Mouse (Mus musculus) A20 (cell line): ENCODE measurements around the gene Hdhd5.

Source experiments
- DNase-seq: peaks from one replicate; pipeline ENCODE4 v3.0.0-alpha.2; 2011; ENCODE audit warnings: low read depth, low spot score

Hdhd5 gene

DNA sequence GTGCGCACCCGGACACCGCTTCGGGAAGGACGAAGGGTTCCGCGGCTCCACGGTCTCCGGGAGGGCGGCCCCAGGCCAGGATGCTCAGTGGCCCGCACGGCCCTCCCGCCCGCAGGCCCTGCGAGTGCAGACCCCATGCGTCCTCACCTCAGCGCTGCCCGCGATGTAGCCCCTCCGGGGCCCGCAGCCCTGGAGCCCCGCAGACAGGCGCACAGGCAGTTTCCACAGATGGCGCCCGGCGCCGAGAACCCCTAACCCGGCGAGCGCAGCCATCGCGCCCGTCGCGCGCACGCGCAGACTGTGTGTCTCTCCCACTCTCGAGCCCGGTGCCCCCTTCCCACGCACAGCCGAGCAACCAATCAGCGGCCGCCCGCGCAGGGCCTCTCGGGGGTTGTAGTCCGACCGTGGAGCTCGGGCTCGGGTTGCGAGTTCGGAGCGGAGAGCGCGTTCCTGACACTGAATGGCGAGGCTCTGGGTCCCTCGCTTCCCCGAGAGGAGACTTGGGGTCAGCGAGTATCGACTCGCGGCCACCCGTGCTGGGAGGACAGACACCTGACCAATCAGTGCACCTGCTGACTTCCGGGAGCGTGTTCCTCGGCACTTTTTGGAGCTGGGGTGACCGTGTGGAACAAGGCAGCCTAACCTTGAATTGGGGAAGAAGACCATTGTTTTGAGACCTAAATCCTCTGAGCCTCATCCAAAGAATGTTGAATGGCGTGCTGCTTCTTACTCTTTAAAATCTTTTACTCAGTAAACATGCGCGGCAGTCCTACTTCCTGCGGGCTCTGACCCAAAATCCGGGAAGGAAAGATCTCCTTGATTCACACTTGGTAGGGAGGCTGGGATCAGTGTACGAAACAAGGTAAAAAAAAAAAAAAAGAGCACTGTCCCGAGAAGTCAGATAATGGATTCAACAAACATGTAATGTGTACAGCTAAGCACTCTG, at the start of gene Hdhd5:
Gene Hdhd5 (minus strand): TSS at position 300 of the 946 bp plus-strand sequence.
- peak; percentile 95 for DNase-seq

DNA sequence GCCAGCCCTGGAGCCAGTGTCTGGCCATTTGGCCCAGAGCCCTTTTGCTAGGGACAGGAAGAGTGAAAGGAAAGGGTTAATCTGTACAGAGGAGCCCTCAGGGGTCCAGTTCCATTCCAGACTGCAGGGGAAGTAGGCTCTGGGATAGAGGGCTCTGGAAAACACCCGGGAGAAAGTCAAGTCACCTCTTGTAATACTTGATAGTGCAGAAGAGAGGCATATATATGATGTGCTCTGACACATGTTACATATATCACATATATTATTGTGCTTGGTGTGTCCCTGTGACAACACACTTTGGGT, 49.5 kb upstream of the Hdhd5 start:
- peak; percentile 66 for DNase-seq

DNA sequence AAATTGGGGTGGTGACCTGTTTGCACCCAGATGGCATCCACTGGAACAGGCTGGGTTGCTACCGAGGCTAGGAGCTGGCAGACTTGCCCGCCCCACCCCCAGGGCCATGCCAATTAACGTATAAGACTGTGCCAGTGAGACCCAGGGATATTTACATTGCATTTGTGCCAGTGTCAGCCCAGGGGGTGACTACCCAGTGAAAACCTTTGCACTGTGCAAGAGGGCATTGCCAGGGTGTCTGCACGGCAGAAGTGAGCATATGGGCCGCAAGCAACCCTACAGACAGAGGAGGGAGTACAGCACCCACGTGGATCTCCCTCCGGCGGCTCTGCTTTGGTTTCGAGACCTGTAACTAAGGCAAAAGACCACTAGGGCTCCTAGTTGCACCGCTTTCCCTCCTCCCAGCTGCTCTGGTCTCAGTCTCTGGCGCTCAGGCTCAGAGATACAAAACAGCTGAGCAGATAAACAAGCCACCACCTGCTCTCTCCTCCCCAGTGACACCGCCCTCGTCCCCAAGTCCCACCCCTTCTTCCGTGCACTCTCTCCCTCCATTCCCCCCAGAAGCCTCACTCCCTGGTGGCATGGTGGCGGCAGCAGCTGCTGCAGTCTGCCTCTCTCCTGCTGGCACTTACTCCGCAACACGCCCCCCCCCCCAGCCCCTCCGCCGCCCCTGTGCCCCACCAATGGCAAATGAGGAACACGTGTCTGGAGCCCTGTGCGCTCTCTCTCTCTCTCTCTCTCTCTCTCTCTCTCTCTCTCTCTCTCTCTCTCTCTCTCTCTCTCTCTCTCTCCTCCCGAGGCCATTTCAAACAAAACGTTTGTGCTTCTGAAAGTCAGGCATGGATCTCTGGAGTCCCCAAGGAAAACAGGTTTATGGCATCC, 49.0 kb upstream of the Hdhd5 start:
- DNase-seq, result peak; percentile 96

DNA sequence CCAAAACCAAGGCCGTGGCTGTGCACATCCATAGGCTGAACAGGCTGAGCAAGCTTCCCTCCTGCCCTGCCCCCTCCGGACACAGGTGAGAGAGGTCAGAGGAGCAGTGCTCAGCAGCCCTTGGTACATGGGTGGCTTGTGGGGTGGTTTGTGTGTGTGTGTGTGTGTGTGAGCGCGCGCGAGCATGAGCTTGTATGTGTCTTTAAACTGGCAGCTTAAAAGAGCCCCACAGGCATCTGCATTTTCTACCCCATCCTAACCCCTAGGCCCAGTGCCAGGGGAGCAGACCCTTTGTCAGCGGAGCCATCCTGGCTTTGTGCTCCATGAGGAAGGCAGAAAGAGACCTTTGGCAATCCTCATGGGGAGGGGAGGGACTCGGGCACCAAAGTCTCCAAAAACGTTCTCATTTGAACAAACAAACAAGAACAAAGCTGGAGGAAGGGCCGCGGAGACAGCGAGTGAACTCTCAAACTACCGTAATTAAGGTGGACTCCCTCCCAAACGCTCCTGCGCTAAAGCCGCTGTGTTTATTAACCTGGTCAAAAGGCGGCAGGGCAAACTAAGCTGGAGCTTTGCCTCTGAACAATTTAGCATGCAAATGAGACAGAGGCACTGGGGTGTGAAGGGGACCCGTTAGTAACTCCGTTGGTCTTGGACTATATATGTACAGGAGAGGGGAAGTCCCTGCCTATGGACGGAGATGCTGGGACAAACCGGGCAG, 48.2 kb upstream of the Hdhd5 start:
- DNase-seq, result peak; percentile 96

DNA sequence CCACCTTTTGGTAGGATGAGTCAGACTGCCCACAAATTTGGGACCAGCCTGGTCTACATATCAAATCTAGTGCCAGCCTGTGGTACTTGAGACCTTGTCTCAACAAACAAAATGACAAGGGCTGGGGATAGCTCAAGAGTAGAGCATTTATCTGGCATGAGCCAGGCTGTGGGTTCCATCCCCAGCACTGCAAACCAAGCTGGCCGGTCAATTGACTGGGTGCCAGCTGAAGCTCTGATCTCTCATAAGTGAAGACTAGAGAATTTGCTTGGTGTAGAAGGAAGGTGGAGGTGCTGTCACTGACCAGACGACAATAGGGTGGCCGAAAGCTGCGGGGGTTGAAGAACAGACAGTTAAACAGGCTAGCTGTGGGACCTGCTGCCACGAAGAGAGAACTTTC, 47.4 kb upstream of the Hdhd5 start:
- DNase-seq, result no peak

DNA sequence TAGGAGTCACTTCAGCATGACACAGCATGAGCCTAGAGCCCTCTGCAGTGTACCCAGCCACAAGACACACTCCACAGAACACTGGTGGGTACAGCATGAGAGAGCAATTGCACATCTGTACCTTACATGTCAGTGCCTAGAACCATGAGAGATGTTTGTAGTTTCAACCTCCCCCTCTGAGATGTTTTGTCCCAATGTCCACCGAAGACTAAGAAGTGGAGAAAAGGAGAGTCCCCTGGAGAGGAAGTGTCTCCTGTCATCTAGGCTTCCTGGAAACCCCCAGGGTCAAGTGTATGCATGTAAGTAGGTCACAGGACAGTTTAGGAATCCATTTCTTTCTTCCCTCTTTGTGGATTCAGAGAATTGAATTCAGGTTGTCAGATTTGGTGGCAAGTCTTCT, 41.3 kb upstream of the Hdhd5 start:
- DNase-seq, result peak; percentile 68

DNA sequence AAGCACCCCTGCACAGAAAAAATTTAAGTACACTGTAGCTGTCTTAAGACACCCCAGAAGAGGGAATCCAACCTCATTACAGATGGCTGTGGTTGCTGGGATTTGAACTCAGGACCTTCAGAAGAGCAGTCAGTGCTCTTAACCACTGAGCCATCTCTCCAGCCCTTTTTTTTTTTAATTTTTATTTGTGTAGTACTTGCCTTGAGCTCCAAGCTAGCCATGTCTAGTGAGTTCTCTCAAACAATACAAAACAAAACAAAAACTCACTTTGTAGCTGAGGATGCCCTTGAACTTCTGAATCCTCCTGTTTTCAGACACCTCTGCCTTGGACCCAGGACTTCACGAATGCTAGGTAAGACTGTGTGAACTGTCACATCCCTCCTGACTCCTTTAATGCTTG, 37.1 kb upstream of the Hdhd5 start:
- no peak for DNase-seq

DNA sequence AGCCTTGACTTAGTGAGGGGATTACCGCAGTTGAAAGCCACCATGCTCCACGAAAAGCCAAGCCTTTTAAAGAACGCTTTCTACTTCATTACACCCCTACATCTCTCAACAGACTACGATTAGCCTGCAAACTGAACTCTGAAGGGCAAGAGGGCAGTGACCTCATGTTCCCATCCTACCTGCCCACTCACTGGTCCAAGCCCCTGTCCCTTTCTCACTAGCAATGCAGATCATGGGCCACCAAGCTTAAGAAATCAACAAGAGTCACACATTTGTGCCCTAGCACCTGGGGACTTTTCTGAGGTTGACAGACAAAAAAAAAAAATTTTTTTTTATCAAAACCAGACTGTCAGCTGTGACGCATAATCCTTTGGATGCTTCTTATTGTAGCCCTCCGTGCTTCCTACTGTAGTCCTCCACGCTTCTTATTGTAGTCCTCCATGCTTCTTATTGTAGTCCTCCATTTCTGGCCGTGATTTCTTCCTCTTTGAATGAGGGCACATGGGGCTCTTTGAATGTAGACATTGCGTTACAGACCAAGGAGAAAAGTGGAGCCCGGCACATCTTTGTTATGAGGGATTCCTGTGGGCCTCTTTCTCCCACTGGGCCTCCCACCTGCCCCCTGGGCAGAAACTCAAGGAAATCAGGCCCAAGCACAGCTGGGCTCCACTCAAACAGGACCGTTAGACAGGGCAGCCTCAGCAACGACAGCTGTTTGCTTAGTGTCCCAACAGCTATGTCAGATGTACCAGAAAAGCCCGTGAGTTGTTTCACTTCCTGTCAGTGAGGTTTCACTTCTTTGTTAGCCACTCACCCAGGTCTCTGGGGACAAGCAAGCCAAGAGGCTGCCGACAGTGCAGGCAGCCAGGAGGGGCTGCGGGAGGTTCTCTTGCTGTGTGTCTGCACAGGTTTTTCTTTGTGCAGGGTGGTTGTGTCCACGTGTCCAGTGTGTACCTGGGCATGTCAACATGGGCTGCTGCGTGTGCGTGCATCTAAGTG, 36.1 kb upstream of the Hdhd5 start:
- DNase-seq, result peak; percentile 97

DNA sequence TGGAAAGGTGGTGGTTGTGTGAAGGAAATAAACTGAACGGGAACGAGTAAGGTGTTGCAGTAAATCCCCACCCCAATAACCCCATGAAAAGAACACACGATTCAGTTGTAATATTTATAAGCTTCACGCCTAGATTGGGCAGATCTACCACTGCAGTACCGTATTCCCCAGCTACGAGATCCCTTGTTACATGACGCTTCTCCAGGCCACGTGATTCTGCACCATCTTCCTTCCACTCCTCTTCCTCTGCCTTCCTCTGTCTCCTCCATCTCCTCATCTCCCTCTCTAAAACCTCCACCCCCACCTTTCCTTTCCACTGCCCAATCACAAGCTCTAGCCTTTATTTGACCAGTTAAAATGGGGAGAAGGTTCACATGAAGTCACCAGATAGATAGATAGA, 25.5 kb upstream of the Hdhd5 start:
- no peak for DNase-seq

DNA sequence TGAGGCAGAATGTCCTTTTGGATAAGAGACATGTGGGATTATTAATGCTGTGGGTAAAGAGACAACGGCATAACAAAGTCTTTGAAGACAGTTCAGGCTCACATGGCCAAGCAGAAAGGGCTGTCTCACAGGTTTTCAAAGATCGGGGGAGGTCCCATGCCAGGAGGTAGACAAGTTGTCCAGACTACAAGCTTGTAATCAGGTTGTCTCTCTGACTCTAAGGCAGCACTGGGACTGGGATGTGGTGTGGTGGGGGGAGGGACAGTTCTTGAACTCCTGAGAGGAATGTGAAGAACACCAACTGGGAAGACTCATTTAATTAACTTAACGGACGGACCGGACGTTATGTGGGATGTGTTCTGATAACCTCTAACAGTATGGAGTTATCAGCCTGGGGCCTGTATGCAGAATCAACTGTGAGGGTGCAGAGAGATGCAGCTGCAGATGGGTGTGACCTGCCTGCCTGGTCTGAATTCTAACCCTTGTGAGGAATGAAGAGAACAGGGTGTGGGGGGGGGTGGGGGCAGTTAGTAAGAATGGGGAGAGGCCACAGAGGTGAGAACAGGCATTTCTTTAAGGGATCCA, 25.0 kb upstream of the Hdhd5 start:
- no peak for DNase-seq

DNA sequence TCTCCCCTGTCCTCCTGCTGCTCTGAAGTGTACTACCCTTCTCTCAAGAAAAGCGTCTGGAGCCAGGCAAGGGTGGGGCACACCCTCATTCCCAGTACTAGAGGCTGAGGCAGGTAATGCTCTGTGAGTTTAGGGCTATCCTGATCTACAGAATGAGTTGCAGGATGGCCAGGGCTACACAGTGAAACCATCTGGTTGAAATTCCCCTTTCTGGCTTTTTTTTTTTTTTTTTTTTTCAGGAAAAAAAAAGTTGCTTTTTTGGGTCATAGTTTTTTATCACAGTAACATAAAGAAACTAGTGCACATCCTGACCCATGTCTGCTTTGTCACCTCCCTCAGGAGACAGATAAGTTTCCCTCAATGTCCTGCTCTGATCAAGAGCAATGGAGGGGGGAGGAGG, 24.0 kb upstream of the Hdhd5 start:
- DNase-seq, result no peak

DNA sequence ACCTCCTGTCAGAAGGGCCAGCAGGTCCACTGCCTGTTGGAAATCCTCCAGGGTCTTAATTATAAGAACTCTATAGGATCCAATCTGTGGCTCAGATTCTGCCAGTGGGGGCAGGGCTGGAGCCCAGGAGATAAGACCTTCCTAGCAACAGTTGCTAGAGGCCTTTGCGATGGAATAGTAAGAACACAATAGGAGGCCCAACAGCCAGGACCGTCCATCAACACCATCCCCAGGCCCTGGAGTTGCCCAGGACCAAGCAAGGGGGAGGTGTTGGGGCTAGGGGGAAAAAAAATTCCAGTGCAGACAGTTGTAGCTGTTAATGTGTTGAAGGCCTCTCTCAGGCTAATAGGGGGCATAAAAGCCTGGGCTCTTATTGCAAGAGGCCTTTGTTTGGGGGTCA, 19.1 kb upstream of the Hdhd5 start:
- no peak for DNase-seq

DNA sequence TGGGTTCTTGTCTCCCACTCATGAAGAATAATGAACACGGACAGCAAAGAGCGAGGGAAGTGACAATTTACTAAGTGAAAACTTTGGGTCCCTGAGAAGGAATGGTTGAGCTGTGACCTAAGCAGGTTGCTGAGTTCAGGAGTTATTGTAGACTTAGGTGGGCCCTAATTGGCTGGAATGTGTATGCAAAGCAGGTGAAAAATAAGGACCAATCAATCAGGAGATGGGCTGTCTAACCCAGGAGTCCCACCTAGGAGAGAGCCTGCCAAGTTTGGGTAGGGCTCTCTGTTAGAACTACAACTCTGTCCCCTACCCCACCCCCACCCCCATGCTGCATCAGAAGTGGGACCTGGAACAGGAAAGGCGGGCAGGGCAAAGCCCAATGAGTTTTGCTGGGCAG, 17.5 kb upstream of the Hdhd5 start:
- no peak for DNase-seq

DNA sequence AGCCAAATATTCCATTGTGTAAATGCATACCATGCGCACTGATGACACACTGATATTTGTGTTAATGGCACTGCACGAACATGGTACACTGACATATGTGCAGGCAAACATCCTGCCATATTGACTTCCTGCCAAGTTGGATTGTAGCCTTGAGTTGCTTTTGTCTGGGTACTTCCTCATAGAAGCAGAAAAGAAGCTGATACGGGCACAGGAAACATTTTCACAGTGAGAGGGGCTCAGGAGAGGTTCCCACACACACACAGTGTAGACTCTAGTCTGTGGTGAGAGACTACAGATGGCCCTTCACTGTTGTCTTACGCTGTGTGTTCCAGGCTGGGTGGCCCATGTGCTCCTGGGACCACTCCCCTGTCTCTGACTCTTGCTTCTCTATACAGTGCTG, 15.9 kb upstream of the Hdhd5 start:
- DNase-seq, result no peak

DNA sequence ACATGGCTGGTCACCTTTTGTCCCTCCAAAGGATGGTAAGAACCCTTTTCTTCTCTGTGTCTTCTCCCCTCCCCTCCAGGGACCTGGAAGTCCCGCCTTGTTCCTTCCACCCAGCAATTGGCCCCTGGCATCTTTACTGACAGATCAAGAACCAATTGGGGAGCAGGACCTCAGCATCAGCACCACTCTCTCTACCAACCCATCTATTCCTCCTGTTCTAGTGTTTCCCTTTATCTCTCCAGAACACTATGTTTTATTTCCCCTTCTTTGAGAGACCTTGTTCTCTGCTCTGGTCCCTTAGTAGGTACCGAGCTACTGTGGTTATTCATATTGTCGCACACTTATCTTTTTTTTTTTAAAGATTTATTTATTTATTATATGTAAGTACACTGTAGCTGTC, 15.2 kb upstream of the Hdhd5 start:
- DNase-seq, result no peak

DNA sequence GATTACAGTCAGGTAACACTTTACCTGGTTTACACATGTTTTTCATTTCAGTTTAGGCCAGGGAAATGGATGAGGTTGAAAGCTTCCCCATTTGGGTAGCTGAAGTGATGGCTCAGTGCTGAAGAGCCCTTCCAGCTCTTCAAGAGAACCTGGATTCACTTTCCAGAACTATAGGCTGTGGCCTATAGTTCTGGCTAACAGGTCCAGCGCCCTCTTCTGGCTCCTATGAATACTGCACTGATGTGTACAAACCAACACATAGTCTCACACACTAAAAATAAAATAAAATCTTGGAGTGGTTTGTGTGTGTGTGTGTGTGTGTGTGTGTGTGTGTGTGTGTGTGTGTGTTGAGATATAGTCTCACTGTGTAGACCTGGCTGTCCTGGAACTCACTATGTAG, 10.9 kb upstream of the Hdhd5 start:
- peak; percentile 56 for DNase-seq

DNA sequence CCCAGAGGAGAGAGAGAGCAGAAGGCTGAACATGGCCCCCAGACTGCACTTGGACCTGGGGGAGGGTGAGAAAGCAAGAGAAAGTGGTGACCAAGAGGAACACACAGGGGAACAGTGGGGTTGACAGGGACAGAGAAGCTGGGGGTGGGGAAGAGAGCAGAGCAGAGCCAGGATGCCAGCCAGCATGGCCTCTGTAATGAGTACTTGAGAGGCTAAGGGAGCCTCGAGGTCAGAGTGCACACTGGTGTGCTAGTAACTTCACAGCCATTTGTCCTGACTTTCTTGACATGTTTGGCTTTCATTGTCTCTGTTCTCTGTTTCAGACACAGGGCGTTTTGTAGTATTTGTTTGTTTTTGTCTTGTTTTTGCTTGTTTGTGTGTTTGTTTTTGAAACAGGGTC, 10.3 kb upstream of the Hdhd5 start:
- DNase-seq, result no peak

DNA sequence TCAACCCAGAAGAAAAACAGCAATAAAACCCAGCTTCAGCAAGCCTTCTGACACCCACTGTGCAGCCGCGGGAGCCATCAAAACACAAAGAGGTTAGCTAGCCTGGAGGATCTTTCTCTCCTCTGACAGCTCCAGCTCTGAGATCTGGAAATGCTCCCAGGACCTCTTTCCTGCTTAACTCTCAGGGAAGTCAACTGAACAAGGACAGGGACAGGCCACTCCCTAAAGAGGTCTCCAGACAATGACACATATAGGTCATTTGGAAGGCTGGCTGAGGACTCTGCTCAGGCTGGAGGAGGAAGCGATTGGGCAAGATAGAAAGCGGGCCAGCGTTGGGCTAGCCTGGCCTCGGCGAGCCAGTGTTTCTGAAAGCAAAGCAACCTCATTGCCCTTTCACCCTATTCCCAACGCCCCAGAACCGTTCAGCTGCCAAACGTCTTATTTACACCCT, 8.7 kb upstream of the Hdhd5 start:
- no peak for DNase-seq

DNA sequence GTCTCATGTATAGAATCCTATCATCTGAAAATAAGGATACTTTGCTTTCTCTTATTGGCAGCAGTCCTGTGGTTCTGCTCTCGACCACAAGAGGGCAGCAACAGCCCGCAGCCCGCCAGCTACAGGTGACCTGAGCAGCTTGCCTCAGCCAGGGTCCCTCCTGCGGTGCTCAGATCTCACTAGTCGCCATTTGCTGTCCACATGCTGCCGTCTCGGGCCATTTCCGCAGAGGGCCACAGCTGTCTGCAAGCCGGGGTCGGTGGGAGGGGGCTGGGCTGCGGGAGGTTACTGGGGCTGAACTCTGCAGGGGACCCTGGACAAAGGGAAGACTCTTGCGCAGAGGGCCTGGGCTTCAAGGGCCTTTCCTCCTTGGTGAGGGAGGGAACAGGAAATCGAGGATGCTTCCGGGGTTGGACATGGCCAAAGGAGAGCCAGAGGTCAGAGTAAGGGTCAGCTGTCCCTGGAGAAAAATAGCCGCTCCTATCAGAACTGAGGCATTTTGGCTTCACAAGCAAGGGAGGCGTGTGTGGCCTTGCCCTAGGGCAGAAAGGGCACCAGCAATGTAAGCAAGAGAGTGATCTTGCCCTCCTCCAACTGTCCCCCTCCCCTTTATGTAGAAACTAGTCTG, 8.1 kb upstream of the Hdhd5 start:
- peak; percentile 87 for DNase-seq

DNA sequence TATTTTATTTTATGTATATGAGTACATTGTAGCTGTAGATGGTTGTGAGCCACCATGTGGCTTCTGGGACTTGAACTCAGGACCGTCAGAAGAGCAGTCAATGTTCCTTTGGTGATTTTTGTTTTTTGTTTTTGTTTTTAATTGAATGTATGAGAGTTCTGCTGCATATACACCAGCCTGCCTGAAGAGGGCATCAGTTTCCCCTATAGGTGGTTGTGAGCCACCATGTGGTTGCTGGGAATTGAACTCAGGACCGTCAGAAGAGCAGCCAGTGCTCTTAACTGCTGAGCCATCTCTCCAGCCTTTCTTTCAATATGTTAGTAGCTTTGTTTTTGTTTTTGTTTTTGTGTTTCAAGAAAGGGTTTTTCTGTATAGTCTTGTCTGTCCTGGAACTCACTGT, 5.2 kb upstream of the Hdhd5 start:
- peak; percentile 44 for DNase-seq
